Comparison of ENCODE assay signal across 8 mouse cellular contexts in genomic region chr12:84589825-84590761, GRCm38 (mm10). TPM values are rescaled to one million over a fixed set of nuclear protein-coding genes. Genes with fewer than 3 reads are reported as not detected.
DNase-seq lines count a peak whose midpoint lies in the region; ATAC-seq and TF ChIP-seq lines count a peak whose summit lies in the region.

No protein-coding gene starts in this region.

- H3K4me3 ChIP-seq in forebrain, embryonic 15.5 days = peak overlapping the region; percentile 49
- H3K4me3 ChIP-seq in lung, adult 2 months (replicated peaks; ENCODE audit: extremely low read depth, low read depth, low read length) = peak overlapping the region; percentile 51

- peak; percentile 75 for ATAC-seq in forebrain, embryonic 15.5 days (replicated peaks)
- peak; percentile 76 for ATAC-seq in neutrophil, adult 5-6 weeks (ENCODE audit: extremely low read depth, insufficient number of reproducible peaks, low FRiP score, poor library complexity, severe bottlenecking)

- peak; percentile 88 for DNase-seq in ES-CJ7 (ENCODE audit: low read depth, low spot score)
- peak; percentile 94 for DNase-seq in cerebellum, adult 11 months
- DNase-seq in heart, postnatal 25 days (ENCODE audit: low spot score) = peak; percentile 68
- DNase-seq in layer of hippocampus, adult 18-20 months (ENCODE audit: low spot score in 2 of 2) = peak; percentile 88 to 98
- DNase-seq in lung, adult 2 months = peak; percentile 95
- DNase-seq in thymus, adult 18-20 months = peak; percentile 66 to 67

- H3K9me3 ChIP-seq in forebrain, embryonic 15.5 days = no peaks in the 10 kb centered on the region

- intact Hi-C loops in heart, postnatal 25 days (cut with DNase I) = loop anchor here (1.0 kb wide), 1 partner anchor 119 kb away; no protein-coding TSS in a partner anchor

- peak overlapping the region; percentile 89 for H3K4me2 ChIP-seq in forebrain, embryonic 15.5 days (replicated peaks)

- WGBS in forebrain, embryonic 15.5 days = under 1% methylated on average over 54 of the region's 54 CpGs
- 1% methylated on average over 54 of the region's 54 CpGs for WGBS in lung, adult 2 months

- H3K27me3 ChIP-seq in forebrain, embryonic 15.5 days = no peaks in the 10 kb centered on the region

- no peak for TF ChIP-seq POLR2A in lung, adult 2 months (IDR thresholded peaks at IDR 0.05; ENCODE audit: borderline replicate concordance, extremely low read depth, low read depth, low read length)

- peak overlapping the region; percentile 69 for H3K27ac ChIP-seq in forebrain, embryonic 15.5 days (replicated peaks)

- peak; percentile 98 for TF ChIP-seq CTCF in lung, adult 2 months (IDR thresholded peaks at IDR 0.05; ENCODE audit: insufficient read depth, low read length)

- H3K9ac ChIP-seq in forebrain, embryonic 15.5 days (replicated peaks) = peak overlapping the region; percentile 64

- H3K4me1 ChIP-seq in forebrain, embryonic 15.5 days = peaks cover 11% of the 10 kb centered on the region
- H3K4me1 ChIP-seq in lung, adult 2 months (ENCODE audit: control insufficient read depth, insufficient read depth, low read length) = no peaks in the 10 kb centered on the region

- H3K36me3 ChIP-seq in forebrain, embryonic 15.5 days = no peaks in the 10 kb centered on the region

RNA-seq across cellular contexts. Expression of gene Vsx2, which starts 20.5 kb away (rescaled TPM):
- 0.05 TPM in 2 replicates for polyA plus RNA-seq in forebrain, embryonic 15.5 days (2015; fragmentation: Nextera tagmentation; extraction: Ambion mirVana)
- not detected for total RNA-seq in heart, postnatal 25 days (2021)
- total RNA-seq in layer of hippocampus, adult 18-20 months (2021) = under 1 TPM; 0.23 to 0.27 TPM
- not detected in 2 replicates for polyA plus RNA-seq in lung, adult 2 months (2012; rRNA removed)
- total RNA-seq in neutrophil, adult 5-6 weeks (2017) = not detected in 2 replicates

RNA-seq across cellular contexts. Expression of gene Abcd4, which starts 27.1 kb away (rescaled TPM):
- 12.1 and 12.8 TPM in 2 replicates for polyA plus RNA-seq in forebrain, embryonic 15.5 days (2015; fragmentation: Nextera tagmentation; extraction: Ambion mirVana)
- total RNA-seq in heart, postnatal 25 days (2021) = 1 to 10 TPM; 6.5 to 6.7 TPM
- total RNA-seq in layer of hippocampus, adult 18-20 months (2021) = 10 to 100 TPM; 12.7 to 13.4 TPM
- 20.7 and 26.4 TPM in 2 replicates for polyA plus RNA-seq in lung, adult 2 months (2012; rRNA removed)
- total RNA-seq in neutrophil, adult 5-6 weeks (2017) = 12.8 and 15.3 TPM in 2 replicates

RNA-seq across cellular contexts. Expression of gene Vrtn, which starts 50.7 kb away (rescaled TPM):
- not detected in 2 replicates for polyA plus RNA-seq in forebrain, embryonic 15.5 days (2015; fragmentation: Nextera tagmentation; extraction: Ambion mirVana)
- not detected for total RNA-seq in heart, postnatal 25 days (2021)
- not detected for total RNA-seq in layer of hippocampus, adult 18-20 months (2021)
- not detected in 2 replicates for polyA plus RNA-seq in lung, adult 2 months (2012; rRNA removed)
- not detected in 2 replicates for total RNA-seq in neutrophil, adult 5-6 weeks (2017)

Comparison
In these comparisons a context has a peak if more than half of its experiments do, and no peak if none do; other contexts are left out.
1. Peak in every context shown above with its lines: DNase-seq, ATAC-seq, H3K4me3 ChIP-seq and H3K27ac ChIP-seq.